Mouse (Mus musculus) stomach, postnatal 0 days (tissue): ENCODE results near the gene Rpl35a.

Experiments
- CTCF ChIP-seq: IDR thresholded peaks from 2 replicates; pipeline ENCODE4 v1.5.1; 2016; ENCODE audit warnings: antibody characterized with exemption, low read depth, mild to moderate bottlenecking, moderate library complexity
- EP300 ChIP-seq: optimal IDR thresholded peaks from 2 replicates; pipeline ENCODE3; 2016; ENCODE audit warnings: antibody characterized with exemption

GRCm38 (mm10) chr16:33017677-33018349 is 38.4 kb upstream of the Rpl35a start:
- no peak for TF ChIP-seq CTCF
- TF ChIP-seq EP300 = no peak
